Mouse (Mus musculus) liver, embryonic 14.5 days (tissue): ENCODE measurements around the gene Jmjd7.

Experiments used
- CTCF ChIP-seq: IDR thresholded peaks from 2 replicates; pipeline ENCODE4 v1.5.1; 2016; ENCODE audit warnings: antibody characterized with exemption, low read depth, control low read depth
- EP300 ChIP-seq: IDR thresholded peaks from 2 replicates; pipeline ENCODE4 v1.6.1; 2016; ENCODE audit warnings: antibody characterized with exemption, low read depth

DNA sequence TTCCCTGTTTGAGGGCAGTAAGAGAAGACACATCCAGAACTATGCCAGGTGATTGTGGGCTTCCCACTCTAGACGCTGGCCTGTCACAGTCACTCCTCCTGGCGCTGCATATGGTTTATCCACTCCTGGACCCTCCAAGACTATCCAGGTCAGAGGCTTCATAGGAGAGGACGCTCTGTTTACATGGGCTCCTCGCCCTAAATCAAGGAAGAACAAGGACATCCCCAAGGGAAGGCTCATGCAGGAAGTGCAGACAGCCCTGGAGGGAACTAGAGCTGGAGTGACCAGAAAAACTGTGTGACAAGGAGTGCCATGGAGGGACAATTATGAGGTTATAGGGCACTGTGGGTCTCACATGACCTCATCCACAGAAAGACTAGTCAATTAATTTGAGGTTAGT lies 29.9 kb upstream of the Jmjd7 start:
- TF ChIP-seq CTCF (no peak), EP300 (no peak)
